Mouse (Mus musculus) monocyte, adult 59 days (primary cell): Measurements from ENCODE around the gene Tmem59l. TPM values are rescaled to one million over a fixed set of nuclear protein-coding genes. Genes with fewer than 3 reads are reported as not detected.

ENCODE experiments used
- total RNA-seq, 2 experiments: library from RNA; stranded (reverse); gene quantifications; one replicate each; pipeline ENCODE4 v1.2.4; 2023

Tmem59l gene
- total RNA-seq: not detected

DNA sequence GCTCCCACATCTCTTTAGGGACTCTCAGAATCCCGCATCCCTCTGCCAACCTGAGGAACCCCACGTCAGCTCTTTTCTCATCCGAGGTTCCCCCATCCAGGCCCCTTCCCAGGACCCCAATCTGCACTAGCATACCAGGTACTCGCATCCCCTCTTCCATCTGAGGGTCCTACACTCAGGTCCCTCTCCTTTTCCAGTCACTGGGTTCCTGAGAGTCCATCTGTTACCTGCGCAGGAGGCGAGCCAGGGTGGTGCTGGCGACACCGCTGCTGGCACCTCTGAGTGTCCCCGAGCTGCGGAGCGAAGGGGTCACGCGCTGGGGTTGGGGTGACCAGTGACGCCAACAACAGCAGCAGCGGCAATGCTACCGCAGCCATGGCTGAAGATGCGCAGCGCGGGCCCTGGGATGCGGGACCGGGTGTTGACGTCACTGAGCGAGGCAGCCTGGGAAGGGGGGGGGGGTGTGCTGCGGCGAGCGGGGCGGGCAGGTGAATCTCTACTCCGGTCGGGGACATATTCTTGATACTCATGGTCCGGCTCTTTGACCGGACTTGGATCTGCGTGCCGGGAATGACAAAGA, at the start of gene Tmem59l:
TSS of gene Tmem59l (minus strand) at position 418 of the 580 bp plus-strand sequence.

DNA sequence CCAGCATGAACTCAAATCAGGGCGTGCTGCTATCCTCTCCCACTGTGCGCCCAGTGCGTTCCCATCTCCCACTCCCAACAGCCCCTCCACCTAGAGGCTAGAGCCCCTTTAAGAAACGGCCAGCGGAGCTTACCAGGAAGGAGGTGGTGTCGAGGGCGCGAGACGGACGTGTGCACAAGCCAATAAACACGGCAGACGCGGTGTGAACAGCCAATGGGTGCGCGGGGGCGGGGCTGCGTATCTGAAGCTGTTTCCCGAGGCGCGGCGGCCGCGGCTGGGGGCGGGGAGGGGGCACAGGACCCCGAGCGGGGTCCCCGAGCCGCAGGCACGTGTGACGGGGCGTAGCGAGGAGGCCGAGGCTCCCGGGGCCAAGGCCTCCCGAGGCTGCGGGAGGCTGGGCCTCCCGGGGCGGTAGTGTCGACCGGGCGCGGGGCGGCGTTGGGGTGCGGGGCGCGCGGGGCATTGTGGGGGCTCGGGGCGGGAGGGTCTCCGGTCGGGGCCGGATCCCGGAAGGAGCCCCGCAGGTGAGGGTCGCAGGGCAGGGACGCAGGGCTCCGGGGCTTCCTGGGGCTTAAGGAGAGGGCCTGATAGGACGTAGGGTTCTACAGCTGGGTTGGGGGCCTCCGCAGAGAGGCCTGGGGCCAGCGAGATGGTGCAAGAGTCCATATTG, 40.5 kb upstream of the Tmem59l start, which contains the start of the genes Fkbp8 and Kxd1:
TSS of gene Fkbp8 (plus strand) at position 213 of the 670 bp plus-strand sequence.
TSS of gene Kxd1 (minus strand) at position 445 of the 670 bp plus-strand sequence.

DNA sequence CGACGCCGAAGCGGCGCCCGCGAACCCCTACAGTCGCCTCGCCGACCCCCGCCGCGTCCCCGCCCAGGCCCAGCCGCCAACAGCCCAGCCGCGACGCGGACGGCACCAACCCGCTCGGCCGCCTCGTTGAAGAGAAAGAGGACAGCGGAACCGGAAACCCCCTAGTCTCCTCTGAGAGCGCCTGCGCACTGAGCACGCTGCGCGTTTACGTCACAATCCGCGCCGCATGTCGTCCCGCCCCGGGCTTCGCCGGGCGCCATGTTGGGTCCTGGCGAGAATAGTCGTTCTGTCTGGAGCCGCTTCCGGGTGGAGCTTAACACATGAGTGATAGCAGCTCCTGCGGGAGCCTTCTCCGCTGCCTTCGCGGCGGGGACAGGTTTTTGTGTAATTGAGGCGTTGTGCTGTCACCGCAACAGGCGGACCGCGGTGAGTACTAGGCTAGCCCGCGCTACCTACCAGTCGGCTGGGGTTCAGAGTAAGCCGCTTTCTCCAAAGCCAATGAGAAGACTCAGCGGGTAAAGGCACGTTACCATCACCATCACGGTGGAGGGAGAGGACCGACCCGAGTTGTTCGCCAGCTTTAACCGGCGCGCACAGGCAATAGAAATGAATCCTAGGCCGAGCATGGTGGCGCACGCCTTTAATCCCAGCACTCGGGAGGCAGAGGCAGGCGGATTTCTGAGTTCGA, 23.2 kb upstream of the Tmem59l start, which contains the start of gene Uba52:
TSS of gene Uba52 (minus strand) at position 574 of the 688 bp plus-strand sequence.

DNA sequence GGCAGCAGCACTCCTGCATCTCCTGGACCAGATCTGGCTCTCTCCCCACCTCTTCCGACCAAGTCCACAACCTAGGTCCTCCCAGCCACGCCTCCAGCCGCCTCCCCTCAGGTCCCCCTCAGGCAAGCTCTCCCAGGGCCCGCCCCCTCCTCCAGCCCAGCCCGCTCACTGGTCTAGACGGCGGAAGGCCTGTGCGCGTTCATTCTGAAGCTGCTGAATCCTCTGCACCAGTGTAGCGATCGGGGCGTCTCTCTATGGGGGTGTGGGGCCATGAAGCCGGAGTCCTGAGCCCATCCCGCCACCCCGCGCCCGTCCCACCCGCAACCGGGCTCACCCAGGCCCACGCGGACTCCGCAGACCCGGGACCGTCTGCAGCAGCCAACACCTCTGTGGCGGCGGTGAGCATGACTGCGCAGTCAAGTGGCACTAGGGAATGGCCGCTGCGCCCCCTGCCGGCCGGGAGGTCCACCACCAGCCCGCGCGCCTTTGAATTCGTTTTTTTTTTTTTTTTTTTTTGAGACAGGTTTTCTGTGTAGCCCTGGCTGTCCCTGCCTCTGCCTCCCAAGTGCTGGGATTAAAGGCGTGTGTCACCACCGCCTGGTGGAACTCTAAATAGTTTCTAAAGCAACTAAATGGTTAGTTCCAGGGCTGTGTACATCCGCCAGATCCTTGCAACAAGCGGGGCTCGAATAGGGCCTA, 19.3 kb upstream of the Tmem59l start, which contains the start of gene Rex1bd:
TSS of gene Rex1bd (minus strand) at position 425 of the 699 bp plus-strand sequence.

DNA sequence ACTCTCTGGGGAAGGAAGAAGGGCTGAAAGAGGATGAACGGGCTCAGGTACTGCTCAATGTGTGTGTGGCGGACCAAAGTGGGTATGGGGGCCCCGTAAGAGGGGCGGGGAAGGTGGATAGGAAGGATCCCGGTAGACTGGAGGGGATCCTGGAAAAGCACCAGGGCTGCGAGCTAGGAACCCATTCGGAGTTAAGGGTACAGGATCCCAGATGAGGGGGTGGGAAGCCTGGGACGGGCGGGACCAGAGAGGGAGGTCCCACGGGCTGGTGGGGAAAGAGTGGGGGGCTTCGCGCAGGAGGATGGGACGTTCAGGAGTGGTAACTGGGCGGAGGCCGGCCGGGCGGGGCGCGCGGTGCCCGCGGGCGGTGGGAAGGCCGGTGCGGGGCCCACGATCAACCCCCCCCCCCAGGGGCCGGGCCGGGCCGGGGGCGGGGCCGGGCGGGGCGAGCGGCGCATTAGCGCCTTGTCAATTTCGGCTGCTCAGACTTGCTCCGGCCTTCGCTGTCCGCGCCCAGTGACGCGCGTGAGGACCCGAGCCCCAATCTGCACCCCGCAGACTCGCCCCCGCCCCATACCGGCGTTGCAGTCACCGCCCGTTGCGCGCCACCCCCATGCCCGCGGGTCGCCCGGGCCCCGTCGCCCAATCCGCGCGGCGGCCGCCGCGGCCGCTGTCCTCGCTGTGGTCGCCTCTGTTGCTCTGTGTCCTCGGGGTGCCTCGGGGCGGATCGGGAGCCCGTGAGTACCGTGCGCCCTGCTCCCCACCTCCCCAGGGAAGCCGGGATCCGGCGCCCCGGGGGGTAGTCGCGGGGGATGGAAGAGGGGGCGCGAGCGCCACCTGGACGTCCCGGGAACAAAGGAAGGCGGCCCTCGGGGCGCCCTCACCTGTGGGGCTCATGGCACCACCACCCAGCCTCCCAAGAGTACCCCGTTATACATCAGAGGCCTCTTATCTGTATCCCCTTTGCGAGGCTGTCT, 5.8 kb upstream of the Tmem59l start, which contains the start of gene Crlf1:
TSS of gene Crlf1 (plus strand) at position 495 of the 977 bp plus-strand sequence.

DNA sequence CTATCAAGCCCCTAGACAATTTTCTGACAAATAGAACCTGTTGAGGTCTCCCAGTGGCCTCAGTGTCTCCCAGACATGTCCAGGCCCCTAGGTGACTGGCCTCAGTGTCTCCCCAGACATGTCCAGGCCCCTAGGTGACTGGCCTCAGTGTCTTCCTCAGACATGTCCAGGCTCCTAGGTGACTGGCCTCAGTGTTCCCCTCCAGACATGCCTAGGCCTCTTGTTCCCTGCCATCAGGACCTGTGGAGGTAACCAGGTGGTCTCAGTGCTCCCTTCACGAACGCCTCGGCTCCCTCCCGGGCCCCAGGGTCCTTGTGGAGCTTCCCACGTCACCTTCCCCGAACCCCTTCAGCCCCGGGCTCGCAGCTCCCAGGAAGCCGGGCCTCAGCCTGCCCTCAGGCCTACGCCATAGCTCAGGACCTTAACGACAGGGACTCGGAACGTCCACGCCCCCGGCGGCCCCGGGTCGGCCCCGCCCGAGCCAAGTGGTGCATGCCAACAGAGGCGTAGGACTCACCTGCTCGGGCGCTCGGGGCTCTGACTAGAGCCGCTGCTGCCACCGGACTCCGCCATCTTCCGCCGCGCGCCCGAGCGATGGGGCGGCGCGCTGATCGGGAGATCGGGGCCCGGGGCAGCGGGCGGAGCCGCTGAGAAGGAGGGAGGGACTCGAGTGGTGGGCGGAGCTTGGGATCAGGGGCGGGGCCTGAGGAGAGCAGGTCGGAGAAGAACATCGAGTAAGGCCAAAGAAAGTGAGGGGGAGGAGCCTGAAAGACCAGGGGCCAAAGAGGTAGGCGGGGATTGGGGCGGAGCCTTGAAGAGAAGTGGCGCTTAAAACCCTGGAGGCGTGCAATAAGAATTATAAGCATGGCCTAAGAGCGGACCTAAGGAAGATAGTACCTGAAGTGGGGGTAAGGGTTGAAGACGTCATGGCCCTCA, 10.6 kb downstream of the Tmem59l start, which contains the start of gene Klhl26:
TSS of gene Klhl26 (minus strand) at position 636 of the 936 bp plus-strand sequence.

DNA sequence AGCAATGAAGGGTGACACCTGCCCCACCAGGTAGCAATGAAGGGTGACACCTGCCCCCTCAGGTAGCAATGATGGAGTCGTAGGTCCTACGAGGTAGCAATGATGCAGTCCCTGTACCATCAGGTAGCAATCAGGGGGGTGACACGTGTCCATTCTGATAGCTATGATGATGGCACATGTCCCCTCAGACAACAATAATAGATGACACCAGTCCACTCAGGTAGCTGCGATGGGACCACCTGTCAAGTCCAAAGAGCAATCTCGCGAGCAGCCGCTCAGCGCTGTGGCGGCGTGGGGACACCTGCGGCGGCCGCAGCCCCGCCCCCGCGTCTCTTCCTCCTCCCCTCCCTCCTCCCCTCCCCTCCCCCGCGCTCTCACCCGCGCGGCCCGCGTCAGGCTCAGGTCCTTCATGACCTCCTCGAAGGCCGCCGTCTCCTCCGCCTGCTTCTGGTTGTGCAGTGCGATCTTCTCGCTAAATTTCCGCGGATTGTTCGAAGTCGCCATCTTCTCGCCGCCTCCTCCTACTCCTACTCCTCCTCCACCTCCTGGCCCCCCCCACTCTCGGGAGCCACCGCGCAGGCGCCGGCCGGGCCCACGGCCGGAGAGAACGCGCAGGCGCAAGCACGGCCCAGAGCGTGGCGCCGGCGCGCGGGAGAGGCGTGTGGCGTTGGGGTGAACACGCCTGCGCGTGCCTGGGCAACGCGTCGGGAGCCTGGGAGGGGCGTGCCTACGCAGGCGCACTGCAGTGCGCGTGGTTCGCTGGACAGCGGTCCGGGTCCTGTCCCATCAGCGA, 47.9 kb downstream of the Tmem59l start, which contains the start of gene Crtc1:
TSS of gene Crtc1 (minus strand) at position 525 of the 793 bp plus-strand sequence.

Other genes starting within 250 kb of the Tmem59l start
- gene Homer3, start 204.5 kb downstream of the Tmem59l start, total RNA-seq: 10 to 100 TPM; 11.2 to 12.6 TPM
- gene Ddx49, start 184.9 kb downstream of the Tmem59l start, total RNA-seq: 10 to 100 TPM; 45.8 to 47.9 TPM
- gene Cope, start 184.8 kb downstream of the Tmem59l start, total RNA-seq: 100 to 1,000 TPM; 162 TPM
- not detected for gene Cers1, start 171.6 kb downstream of the Tmem59l start, total RNA-seq
- not detected for gene Gdf1, start 157.5 kb downstream of the Tmem59l start, total RNA-seq
- 10 to 100 TPM; 57.5 to 62.4 TPM for gene Upf1, start 134.1 kb downstream of the Tmem59l start, total RNA-seq
- 1 to 10 TPM in 1 of 2 experiments, under 1 TPM in 1; 0.97 to 2.9 TPM for gene Comp, start 113.8 kb downstream of the Tmem59l start, total RNA-seq
- gene Crtc1, start 47.8 kb downstream of the Tmem59l start, total RNA-seq: 10 to 100 TPM in 1 of 2 experiments, 1 to 10 TPM in 1; 9.7 to 10.2 TPM
- 1 to 10 TPM; 7.1 to 7.7 TPM for gene Klhl26, start 10.4 kb downstream of the Tmem59l start, total RNA-seq
- gene Crlf1, start 5.8 kb upstream of the Tmem59l start, total RNA-seq: not detected
- gene Rex1bd, start 19.4 kb upstream of the Tmem59l start, total RNA-seq: 10 to 100 TPM; 45.5 to 50.2 TPM
- 1,000 to 10,000 TPM; 1,782 to 1,797 TPM for gene Uba52, start 23.4 kb upstream of the Tmem59l start, total RNA-seq
- 100 to 1,000 TPM; 180 to 186 TPM for gene Fkbp8, start 40.4 kb upstream of the Tmem59l start, total RNA-seq
- gene Kxd1, start 40.6 kb upstream of the Tmem59l start, total RNA-seq: 10 to 100 TPM; 72.6 to 79.4 TPM
- 10 to 100 TPM; 38.3 to 48.7 TPM for gene Ell, start 52.1 kb upstream of the Tmem59l start, total RNA-seq
- gene Isyna1, start 107.0 kb upstream of the Tmem59l start, total RNA-seq: 10 to 100 TPM; 53.8 to 56.4 TPM
- gene Ssbp4, start 121.5 kb upstream of the Tmem59l start, total RNA-seq: 100 to 1,000 TPM; 135 to 148 TPM
- gene Lrrc25, start 128.8 kb upstream of the Tmem59l start, total RNA-seq: 100 to 1,000 TPM; 164 to 177 TPM
- 10 to 100 TPM; 54.8 to 78.0 TPM for gene Gdf15, start 145.1 kb upstream of the Tmem59l start, total RNA-seq
- 1 to 10 TPM; 7.2 to 9.8 TPM for gene Pgpep1, start 173.0 kb upstream of the Tmem59l start, total RNA-seq
- 10 to 100 TPM; 46.0 to 54.9 TPM for gene Lsm4, start 185.9 kb upstream of the Tmem59l start, total RNA-seq
- gene Jund, start 211.6 kb upstream of the Tmem59l start, total RNA-seq: 1,000 to 10,000 TPM; 1,065 to 1,168 TPM
- 10 to 100 TPM; 15.5 to 15.9 TPM for gene Iqcn, start 216.1 kb upstream of the Tmem59l start, total RNA-seq
- gene Gm3336, start 231.2 kb upstream of the Tmem59l start, total RNA-seq: under 1 TPM in 1 of 2 experiments, not detected in 1; 0.79 TPM
- under 1 TPM in 1 of 2 experiments, not detected in 1; 0.24 TPM for gene Pde4c, start 236.4 kb upstream of the Tmem59l start, total RNA-seq